Mouse (Mus musculus): ENCODE data around the gene Anapc10.
"Not testable (repeated sequence)": the region's sequence is repeated elsewhere in the genome, so short reads cannot be mapped to it uniquely, and the experiment has no call there.

The Anapc10 gene

GRCm38 (mm10) chr8:79711064-79711961 is at the start of gene Anapc10, which contains the start of gene Abce1:
Gene Anapc10 (plus strand): TSS chr8:79711820.
Gene Abce1 (minus strand): TSS chr8:79711740.
- in situ Hi-C loops (cut with MboI, MseI) = no loop called here

GRCm38 (mm10) chr8:79676461-79676860 is 35.2 kb upstream of the Anapc10 start:
- in situ Hi-C loops (cut with MboI, MseI) = loop anchor here (25.0 kb wide), 1 partner anchor 1311 kb away; no protein-coding TSS in a partner anchor

- in situ Hi-C loops (cut with MboI, MseI) = loop anchor here (25.0 kb wide), 1 partner anchor 1308 kb away; no protein-coding TSS in a partner anchor
Measured at GRCm38 (mm10) chr8:79679005-79679404, 32.6 kb upstream of the Anapc10 start.

- in situ Hi-C loops (cut with MboI, MseI) = loop anchor here (25.0 kb wide), 1 partner anchor 1307 kb away; no protein-coding TSS in a partner anchor
Measured at GRCm38 (mm10) chr8:79680083-79680482, 31.5 kb upstream of the Anapc10 start.

- in situ Hi-C loops (cut with MboI, MseI) = loop anchor here (25.0 kb wide), 1 partner anchor 1307 kb away; no protein-coding TSS in a partner anchor
Measured at GRCm38 (mm10) chr8:79680555-79680954, 31.1 kb upstream of the Anapc10 start.

- in situ Hi-C loops (cut with MboI, MseI) = loop anchor here (25.0 kb wide), 1 partner anchor 1306 kb away; no protein-coding TSS in a partner anchor
Measured at GRCm38 (mm10) chr8:79680965-79681364, 30.7 kb upstream of the Anapc10 start.

- in situ Hi-C loops (cut with MboI, MseI) = loop anchor here (5.0 to 25.0 kb wide), 2 partner anchors 1031 to 1301 kb away; no protein-coding TSS in a partner anchor
Measured at GRCm38 (mm10) chr8:79685927-79686326, 25.7 kb upstream of the Anapc10 start.

- in situ Hi-C loops (cut with MboI, MseI) = loop anchor here (10.0 to 25.0 kb wide), 2 partner anchors 48 to 1295 kb away; no protein-coding TSS in a partner anchor
Measured at GRCm38 (mm10) chr8:79692531-79692930, 19.1 kb upstream of the Anapc10 start.

- in situ Hi-C loops (cut with MboI, MseI) = loop anchor here (5.0 kb wide), 1 partner anchor 44 kb away; no protein-coding TSS in a partner anchor
Measured at GRCm38 (mm10) chr8:79706687-79707086, 4.9 kb upstream of the Anapc10 start.

GRCm38 (mm10) chr8:79712676-79713075 is 1.1 kb downstream of the Anapc10 start:
- in situ Hi-C loops (cut with MboI, MseI) = no loop called here

GRCm38 (mm10) chr8:79721537-79721936 is 9.9 kb downstream of the Anapc10 start:
- in situ Hi-C loops (cut with MboI, MseI) = no loop called here

GRCm38 (mm10) chr8:79723308-79723707 is 11.7 kb downstream of the Anapc10 start:
- in situ Hi-C loops (cut with MboI, MseI) = no loop called here

- in situ Hi-C loops (cut with MboI, MseI) = no loop called here
Measured at GRCm38 (mm10) chr8:79724589-79724988, 13.0 kb downstream of the Anapc10 start.

- in situ Hi-C loops (cut with MboI, MseI) = no loop called here
Measured at GRCm38 (mm10) chr8:79727900-79728299, 16.3 kb downstream of the Anapc10 start.

- in situ Hi-C loops (cut with MboI, MseI) = loop anchor here (5.0 kb wide), 1 partner anchor 333 kb away; no protein-coding TSS in a partner anchor
Measured at GRCm38 (mm10) chr8:79734304-79734703, 22.7 kb downstream of the Anapc10 start.

- in situ Hi-C loops (cut with MboI, MseI) = no loop called here
Measured at GRCm38 (mm10) chr8:79748171-79748570, 36.6 kb downstream of the Anapc10 start.

- in situ Hi-C loops (cut with MboI, MseI) = no loop called here
Measured at GRCm38 (mm10) chr8:79748591-79748990, 37.0 kb downstream of the Anapc10 start.

- in situ Hi-C loops (cut with MboI, MseI) = no loop called here
Measured at GRCm38 (mm10) chr8:79750305-79750704, 38.7 kb downstream of the Anapc10 start.

- in situ Hi-C loops (cut with MboI, MseI) = not testable (repeated sequence)
Measured at GRCm38 (mm10) chr8:79794873-79795272, 83.3 kb downstream of the Anapc10 start.

GRCm38 (mm10) chr8:79796690-79797089 is 85.1 kb downstream of the Anapc10 start:
- in situ Hi-C loops (cut with MboI, MseI) = no loop called here

GRCm38 (mm10) chr8:79804499-79804898 is 92.9 kb downstream of the Anapc10 start:
- in situ Hi-C loops (cut with MboI, MseI) = no loop called here

- in situ Hi-C loops (cut with MboI, MseI) = no loop called here
Measured at GRCm38 (mm10) chr8:79806971-79807370, 95.4 kb downstream of the Anapc10 start.
